Mouse (Mus musculus): ENCODE measurements at regions not wholly inside any gene's neighbourhood (a gene's known extent, or its start where the extent isn't known, plus 50 kb on each side); places are given as distances from the start of the nearest gene placed in this dataset.
"Not testable (repeated sequence)": the region's sequence is repeated elsewhere in the genome, so short reads cannot be mapped to it uniquely, and the experiment has no call there.

DNA sequence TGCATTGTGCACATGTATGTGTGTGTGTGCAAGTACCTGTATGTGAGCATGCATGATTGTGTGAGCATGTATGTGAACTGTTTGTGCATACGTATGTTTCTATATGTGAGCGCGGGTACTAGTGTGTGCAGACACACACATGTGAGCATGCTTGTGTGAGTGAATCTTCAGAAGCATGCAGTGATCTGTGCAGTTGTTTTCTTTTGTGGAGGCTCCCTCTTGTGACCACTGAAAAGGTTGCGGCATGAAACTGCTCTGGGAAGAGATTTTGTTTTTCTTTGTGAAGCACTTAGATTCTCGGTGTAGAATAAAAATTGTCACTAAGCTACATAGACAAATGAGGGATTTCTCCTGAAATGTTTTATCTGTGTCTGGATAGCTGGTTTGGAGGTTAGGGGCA is 189.2 kb upstream of the Rapgef5 start:
- DNase-seq = not testable (repeated sequence)

DNA sequence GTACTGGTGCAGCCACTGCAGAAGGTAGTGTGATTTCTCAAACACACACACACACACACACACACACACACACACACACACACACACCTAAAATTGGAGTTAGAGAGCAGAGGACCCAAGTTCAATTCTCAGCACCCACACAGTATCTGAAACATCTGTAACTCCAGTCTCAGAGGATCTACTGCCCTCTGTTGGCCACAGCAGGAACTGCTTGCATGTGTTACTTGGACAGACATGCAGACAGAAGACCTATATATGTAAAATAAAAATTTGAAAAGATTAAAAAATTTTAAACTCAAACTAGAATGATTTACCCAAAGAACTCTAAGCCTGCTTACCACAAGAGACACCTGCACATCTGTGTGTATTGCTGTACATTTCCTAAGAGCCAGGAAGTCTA is 185.9 kb upstream of the Rapgef5 start:
- DNase-seq = peak; percentile 11

GRCm38 (mm10) chr12:117336856-117337255 is 179.4 kb upstream of the Rapgef5 start:
- no peak for DNase-seq

GRCm38 (mm10) chr12:117342321-117342720 is 174.0 kb upstream of the Rapgef5 start:
- no peak for DNase-seq

DNA sequence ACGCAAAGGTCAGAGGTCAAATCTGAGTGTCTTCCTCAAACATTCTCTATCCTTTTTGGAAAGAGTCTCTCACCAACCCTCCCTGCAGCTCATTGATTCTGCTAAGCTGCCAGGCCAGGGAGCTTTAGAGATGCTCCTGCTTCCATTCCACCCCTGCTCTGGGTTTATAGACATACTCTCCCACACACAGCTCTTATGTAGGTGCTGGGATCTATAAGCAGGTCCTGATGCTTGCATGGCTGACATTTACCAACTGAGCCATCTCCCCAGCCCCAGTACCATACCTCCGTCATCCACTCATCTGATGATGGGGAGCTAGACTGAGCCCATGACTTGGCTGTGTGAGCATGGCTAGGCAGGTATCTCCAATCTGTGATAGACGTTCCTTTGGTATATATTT is 173.2 kb upstream of the Rapgef5 start:
- DNase-seq = no peak

DNA sequence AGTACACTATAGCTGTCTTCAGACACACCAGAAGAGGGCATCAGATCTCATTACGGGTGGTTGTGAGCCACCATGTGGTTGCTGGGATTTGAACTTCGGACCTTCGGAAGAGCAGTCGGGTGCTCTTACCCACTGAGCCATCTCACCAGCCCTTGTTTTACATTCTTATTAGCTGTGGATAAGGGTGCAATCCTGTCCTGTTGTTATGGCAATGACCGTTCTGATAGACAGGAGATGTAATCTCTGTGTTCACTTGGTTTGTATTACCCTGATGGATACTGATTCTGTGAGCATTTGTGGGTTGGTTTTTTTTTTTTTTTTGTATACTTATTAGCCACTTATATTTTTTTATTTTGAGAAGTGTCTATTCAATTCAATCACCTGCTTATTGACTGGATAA is 172.7 kb upstream of the Rapgef5 start:
- not testable (repeated sequence) for DNase-seq

- no peak for DNase-seq
Observed at GRCm38 (mm10) chr12:117344266-117345087, 171.8 kb upstream of the Rapgef5 start.

DNA sequence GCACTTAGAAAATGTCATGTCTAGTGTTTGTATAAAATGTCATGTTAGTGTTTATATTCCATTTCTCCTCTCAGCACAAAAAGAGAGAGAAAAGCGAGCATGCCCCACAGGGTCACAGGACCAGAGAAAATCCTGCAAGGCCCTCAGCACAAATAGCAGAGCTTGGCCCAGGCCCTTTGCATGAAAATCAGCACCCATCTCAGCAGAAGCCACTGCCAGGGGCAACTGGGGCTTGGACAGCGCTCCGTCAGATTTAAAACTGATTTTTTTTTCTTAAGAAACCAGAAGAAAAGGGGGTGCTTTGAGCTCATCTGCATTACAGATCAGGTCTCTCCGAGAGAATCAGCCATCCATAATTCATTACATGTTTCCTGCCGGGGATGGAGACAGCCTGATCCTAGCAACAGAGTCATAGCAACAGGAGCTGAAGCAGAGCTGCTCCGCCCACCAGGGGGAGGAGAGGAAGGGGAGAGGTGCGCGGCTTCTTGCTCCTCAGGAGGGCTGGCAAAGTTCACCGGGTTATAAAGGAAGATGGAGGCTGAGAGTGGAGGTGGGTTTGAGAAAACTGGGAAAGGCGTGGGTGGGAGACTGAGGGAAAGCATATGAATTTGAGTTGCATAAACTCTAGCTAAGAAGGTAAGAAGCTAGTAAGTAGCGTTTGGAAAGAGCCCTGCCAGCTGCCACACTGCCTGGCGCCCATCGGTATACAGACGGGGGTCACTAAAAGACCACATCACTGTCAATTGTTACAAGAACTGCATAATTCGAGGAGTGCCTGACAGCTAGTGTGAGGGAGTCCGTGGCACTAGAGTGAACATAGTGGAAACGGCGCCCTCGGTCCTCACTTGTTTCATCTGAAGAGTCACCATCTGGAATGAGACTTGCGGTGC is 170.9 kb upstream of the Rapgef5 start:
- no peak for DNase-seq

GRCm38 (mm10) chr12:117346091-117346490 is 170.2 kb upstream of the Rapgef5 start:
- DNase-seq = no peak

DNA sequence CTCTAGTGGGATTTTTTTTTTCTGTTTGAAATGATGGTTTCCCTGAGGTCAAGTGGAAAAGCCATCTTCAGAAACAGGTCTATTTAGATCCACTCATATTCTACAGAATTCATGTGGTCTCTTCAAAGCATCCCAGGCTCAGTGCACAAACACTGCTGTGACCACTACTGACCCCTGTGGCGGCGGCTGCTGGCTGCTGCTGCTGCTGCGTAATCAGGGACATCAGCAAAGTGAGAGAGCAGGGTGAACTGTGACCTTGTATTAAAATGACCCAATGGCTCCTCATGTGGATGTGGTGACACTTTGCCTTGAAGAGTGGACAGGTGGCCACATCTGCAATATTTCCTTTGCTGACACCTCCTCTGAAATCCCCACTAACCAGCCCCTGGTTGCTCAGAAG is 169.1 kb upstream of the Rapgef5 start:
- no peak for DNase-seq

GRCm38 (mm10) chr12:117348516-117348915 is 167.8 kb upstream of the Rapgef5 start:
- DNase-seq = no peak

DNA sequence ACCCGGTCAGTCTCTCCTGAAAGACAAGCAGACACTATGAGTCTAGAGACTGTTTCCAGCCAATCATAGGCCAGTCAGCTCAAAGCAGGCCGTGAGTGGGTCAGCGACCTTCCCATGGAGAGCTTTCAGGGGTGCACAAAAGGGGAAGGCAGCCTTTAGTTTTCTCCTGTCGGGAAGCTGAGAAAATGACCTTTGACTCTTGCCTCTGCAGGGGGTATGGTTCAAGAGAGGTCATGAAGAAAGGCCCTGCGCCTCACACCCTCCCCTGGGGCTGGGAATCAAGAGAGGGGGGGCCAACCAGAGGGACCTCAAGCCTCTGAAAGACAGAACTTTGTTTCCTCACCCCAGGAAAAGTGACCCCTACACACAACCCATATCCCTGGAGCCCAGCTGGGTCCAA is 164.4 kb upstream of the Rapgef5 start:
- no peak for DNase-seq

GRCm38 (mm10) chr12:117352511-117352910 is 163.8 kb upstream of the Rapgef5 start:
- DNase-seq = no peak

DNA sequence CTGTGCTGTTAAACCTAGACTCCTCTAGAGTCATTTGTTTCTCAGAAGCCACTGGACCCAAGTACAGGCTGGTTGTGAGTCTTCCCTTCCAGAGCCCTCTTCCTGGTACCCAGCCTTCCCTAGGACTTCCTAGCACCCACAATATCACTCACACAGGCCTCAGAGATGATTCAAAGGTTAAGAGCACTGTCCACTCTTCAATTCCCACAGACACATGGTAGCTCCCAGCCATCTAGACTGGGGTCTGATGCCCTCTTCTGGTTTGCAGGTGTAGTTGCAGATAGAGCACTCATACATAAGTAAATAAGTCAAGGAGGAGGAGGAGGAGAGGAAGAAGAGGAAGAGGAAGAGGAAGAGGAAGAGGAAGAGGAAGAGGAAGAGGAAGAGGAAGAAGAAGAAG is 163.3 kb upstream of the Rapgef5 start:
- DNase-seq = peak; percentile 14

DNA sequence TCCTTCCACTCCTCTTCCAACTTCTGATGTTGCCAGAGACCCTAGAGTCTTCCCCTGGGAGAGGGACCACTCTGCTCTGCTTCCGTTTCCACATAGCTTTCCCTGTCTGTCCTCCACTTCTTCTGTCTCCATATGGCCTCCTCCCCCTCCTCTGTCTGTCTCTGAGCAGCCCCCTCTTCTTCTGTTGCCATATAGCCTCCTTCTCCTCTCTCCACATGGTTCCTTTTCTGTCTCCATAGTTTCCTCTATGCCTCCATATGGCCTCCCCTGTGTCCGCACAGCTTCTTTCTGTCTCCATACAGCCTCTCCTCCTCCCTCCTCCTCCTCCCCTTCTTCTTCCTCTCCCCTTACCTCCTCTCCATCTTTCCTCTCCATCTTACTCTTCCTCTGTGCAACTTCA is 158.5 kb upstream of the Rapgef5 start:
- no peak for DNase-seq

- DNase-seq = no peak
Observed at GRCm38 (mm10) chr12:117358891-117359290, 157.4 kb upstream of the Rapgef5 start.

GRCm38 (mm10) chr12:117360215-117360614 is 156.1 kb upstream of the Rapgef5 start:
- DNase-seq = no peak

- DNase-seq = no peak
Observed at GRCm38 (mm10) chr12:117361826-117362225, 154.5 kb upstream of the Rapgef5 start.

GRCm38 (mm10) chr12:117363457-117363856 is 152.8 kb upstream of the Rapgef5 start:
- DNase-seq = not testable (repeated sequence)

- DNase-seq = no peak
Observed at GRCm38 (mm10) chr12:117365181-117365580, 151.1 kb upstream of the Rapgef5 start.

GRCm38 (mm10) chr12:117365876-117366275 is 150.4 kb upstream of the Rapgef5 start:
- no peak for DNase-seq

DNA sequence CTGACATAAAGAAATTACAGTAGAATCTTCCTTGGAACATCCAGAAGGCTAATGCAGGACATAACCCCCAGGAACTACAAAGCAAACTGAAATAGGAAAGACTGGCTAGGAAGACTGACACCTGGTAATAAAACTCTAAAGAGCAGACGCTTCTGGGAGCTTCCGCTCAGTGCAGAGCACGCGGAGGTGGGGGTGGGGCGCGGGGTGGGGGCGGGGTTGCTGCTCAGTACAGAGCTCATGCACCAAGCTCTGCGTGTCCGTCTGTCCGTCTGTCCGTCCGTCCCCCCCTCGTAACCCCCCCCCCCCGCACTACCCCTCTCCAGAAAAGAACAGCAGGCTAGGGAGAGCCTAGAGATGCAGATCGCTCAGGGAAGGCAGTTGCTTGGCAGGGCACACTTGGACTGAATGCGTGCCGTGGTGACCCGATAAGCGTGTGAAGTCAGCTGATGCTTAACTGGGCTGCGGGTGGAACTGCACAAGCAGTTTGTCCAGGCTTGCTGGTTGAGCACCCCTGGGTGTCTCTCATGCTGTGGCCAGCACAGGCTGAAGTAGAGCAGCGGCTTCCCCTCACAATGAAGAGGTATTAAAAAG is 137.9 kb upstream of the Rapgef5 start:
- no peak for DNase-seq

DNA sequence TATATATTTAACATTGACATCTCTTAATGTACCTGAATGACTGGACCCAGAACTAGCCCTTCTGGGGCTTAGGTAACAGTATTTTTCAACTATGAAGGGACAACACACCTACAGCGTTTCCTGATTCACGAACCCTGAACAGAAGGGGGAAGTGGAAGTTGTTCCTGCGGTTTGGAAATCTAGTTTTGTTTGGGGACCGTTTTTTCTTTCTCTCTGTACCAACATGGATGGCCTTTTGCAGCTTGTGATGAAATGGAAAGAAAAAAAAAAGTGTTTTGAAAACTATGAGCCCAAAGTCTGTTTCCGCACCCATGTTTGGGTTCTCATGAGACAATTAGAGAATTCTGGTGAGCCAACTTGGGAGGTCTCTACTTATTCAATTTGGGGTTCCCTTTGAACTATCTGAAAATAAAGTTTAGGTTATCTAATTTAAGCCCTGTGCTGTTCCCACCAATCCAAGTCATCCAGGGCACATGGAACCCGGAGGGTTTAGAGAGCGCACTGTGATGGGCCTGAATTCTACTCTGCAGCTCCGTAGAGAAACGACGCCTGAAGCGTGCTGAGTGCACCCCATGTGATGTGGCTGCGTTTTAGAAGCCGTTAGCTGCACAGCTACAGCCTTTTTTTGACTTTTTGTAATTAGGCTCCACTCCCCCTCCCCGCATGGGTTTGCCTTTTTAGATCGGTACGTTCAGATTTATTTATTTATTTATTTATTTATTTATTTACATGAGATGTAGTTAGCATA is 137.0 kb upstream of the Rapgef5 start:
- DNase-seq = no peak

Measured in kidney, postnatal 10 days (tissue).